Mouse (Mus musculus): Measurements from ENCODE around the gene Cacna2d3. TPM values are rescaled to one million over a fixed set of nuclear protein-coding genes. Genes with fewer than 3 reads are reported as not detected.
A peak's percentile ranks its signal among the peaks of the same experiment; 100 is the strongest.

Gene Cacna2d3
- polyA plus RNA-seq, 1 experiment from 2014 or later, result 37.8 TPM

DNA sequence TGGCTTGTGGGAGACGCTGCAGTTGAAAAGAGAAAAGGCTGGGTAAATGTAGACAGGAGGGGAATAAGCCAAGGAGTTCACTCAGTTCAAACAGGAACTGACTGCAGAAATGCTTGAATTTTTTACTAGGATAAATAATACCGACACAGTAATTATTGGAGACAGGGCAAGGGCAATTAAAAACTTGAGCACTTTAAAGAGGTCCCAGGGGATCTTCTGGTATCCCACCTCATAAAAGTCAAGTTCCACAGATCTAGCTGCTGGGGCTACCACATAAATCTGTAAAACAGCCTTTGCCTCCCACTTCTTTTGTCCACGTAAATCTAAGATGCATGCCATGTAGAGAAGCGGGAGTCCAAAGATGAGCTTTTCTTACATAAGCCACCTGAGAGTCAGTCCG, 109.2 kb downstream of the Cacna2d3 start:
- no peak overlapping the region for H3K4me2 ChIP-seq
- no peak overlapping the region for H3K9ac ChIP-seq
- WGBS, result 70% methylated on average over 5 of the region's 5 CpGs
- H3K27me3 ChIP-seq, result no peaks in the 10 kb centered on the region
- H3K9me3 ChIP-seq, result no peaks in the 10 kb centered on the region
- ATAC-seq (ENCODE audit: low read depth), result no peak
- H3K4me1 ChIP-seq (replicated peaks), result 0 out of 2 replicates have a peak, but pooled peaks cover 7% of the 10 kb centered on the region
- H3K36me3 ChIP-seq, result no peaks in the 10 kb centered on the region
- no peak overlapping the region for H3K4me3 ChIP-seq
- H3K27ac ChIP-seq (replicated peaks), result no peak overlapping the region

DNA sequence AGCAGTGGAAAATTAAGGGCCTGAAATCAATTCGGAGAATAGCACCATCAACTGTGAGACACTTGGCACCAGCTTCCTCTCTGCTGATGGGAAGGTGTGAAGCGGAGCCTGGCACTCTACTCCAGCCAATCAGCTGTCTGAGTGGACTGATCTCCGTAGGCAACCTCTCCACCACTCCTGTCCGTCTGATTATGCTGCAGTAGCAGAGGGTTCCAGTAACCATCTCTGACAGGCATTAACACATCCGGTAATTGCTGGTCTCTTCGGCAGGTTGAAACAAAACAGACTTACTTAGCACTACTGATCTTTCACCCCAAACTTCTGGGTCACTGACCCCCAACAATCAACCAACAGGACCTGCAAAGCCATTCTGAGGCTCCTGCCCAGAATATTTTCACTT, 112.9 kb downstream of the Cacna2d3 start:
- 70% methylated on average over 6 of the region's 6 CpGs for WGBS
- no peak overlapping the region for H3K27ac ChIP-seq (replicated peaks)
- no peaks in the 10 kb centered on the region for H3K27me3 ChIP-seq
- H3K4me3 ChIP-seq, result no peak overlapping the region
- ATAC-seq (ENCODE audit: low read depth), result no peak
- 0 out of 2 replicates have a peak, but pooled peaks cover 7% of the 10 kb centered on the region for H3K4me1 ChIP-seq (replicated peaks)
- no peaks in the 10 kb centered on the region for H3K9me3 ChIP-seq
- no peak overlapping the region for H3K4me2 ChIP-seq
- no peak overlapping the region for H3K9ac ChIP-seq
- H3K36me3 ChIP-seq, result no peaks in the 10 kb centered on the region

DNA sequence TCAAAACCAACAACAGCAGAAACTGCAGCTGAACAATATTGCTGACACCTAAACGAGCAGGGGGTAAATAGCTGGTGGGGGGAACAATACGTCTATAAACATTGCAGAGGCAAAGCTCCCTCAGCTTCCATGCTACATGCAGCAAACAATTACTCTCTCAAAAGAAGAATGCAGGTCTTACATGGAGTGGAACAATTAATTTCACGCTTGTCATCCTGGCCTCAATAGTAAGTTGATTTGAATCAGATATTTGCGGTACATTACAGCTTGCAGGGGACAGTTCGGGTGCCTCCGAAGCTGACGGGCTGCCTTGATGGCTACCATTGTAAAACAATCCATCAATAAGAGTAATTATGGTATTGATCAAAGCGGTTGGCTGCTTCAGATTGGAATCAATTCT, 122.2 kb downstream of the Cacna2d3 start:
- WGBS, result 21% methylated on average over 8 of the region's 8 CpGs
- no peak overlapping the region for H3K9ac ChIP-seq
- no peak overlapping the region for H3K4me3 ChIP-seq
- peaks cover 17% of the 10 kb centered on the region; the same call in 1 of the 2 replicates for H3K27me3 ChIP-seq
- H3K4me2 ChIP-seq, result no peak overlapping the region
- H3K27ac ChIP-seq (replicated peaks), result no peak overlapping the region
- H3K4me1 ChIP-seq (replicated peaks), result no peaks in the 10 kb centered on the region
- ATAC-seq (ENCODE audit: low read depth), result no peak
- 0 out of 2 replicates have a peak, but pooled peaks cover 5% of the 10 kb centered on the region for H3K9me3 ChIP-seq
- no peaks in the 10 kb centered on the region for H3K36me3 ChIP-seq

DNA sequence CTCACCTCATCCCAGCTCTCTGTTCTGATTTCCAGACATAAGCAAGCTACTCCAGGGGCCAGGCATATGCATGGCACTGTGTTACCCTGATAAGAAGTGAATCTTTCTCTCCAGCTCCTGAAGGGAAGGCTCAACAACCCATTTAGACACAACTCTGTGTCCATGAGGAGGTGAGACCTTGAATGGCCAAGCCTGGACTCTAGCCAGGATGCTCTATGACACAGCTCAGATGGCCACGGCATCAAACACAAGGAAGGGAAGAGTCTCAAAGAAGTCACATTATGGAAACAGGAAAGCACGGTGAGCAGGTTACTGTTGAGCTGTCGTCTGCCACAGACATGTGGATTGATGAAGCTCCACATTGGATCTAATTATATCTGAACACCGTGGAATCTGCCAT, 128.8 kb downstream of the Cacna2d3 start:
- H3K27me3 ChIP-seq, result 0 out of 2 replicates have a peak, but pooled peaks cover 7% of the 10 kb centered on the region
- ATAC-seq (ENCODE audit: low read depth), result no peak
- H3K9ac ChIP-seq, result no peak overlapping the region
- no peak overlapping the region for H3K27ac ChIP-seq (replicated peaks)
- no peaks in the 10 kb centered on the region for H3K9me3 ChIP-seq
- WGBS, result 83% methylated on average over 4 of the region's 4 CpGs
- no peak overlapping the region for H3K4me3 ChIP-seq
- H3K4me2 ChIP-seq, result no peak overlapping the region
- 0 out of 2 replicates have a peak, but pooled peaks cover 13% of the 10 kb centered on the region for H3K4me1 ChIP-seq (replicated peaks)
- H3K36me3 ChIP-seq, result no peaks in the 10 kb centered on the region

DNA sequence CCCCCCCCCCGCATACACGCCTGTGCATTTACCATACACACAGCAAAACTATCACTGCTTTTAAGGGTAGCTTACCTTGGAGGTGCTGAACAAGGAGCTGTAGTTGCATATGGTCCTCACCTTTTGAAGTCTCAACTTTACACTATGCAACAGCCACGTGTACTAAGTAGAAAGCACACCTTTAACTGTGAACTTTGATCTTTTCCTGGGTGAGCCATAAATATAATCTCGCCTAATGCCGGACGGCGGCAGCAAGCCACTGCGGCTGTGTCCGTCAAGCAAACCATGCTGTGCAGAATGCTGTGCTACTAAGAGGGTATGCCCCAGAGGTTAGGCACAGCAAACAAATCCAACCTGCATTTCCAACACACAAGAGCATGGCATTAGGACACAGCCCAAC, 132.0 kb downstream of the Cacna2d3 start:
- H3K27ac ChIP-seq (replicated peaks), result no peak overlapping the region
- H3K9ac ChIP-seq, result no peak overlapping the region
- H3K9me3 ChIP-seq, result no peaks in the 10 kb centered on the region
- H3K36me3 ChIP-seq, result no peaks in the 10 kb centered on the region
- WGBS, result 81% methylated on average over 9 of the region's 9 CpGs
- ATAC-seq (ENCODE audit: low read depth), result no peak
- H3K4me3 ChIP-seq, result no peak overlapping the region
- H3K4me2 ChIP-seq, result no peak overlapping the region
- H3K4me1 ChIP-seq (replicated peaks), result 0 out of 2 replicates have a peak, but pooled peaks cover 13% of the 10 kb centered on the region
- H3K27me3 ChIP-seq, result 0 out of 2 replicates have a peak, but pooled peaks cover 3% of the 10 kb centered on the region

DNA sequence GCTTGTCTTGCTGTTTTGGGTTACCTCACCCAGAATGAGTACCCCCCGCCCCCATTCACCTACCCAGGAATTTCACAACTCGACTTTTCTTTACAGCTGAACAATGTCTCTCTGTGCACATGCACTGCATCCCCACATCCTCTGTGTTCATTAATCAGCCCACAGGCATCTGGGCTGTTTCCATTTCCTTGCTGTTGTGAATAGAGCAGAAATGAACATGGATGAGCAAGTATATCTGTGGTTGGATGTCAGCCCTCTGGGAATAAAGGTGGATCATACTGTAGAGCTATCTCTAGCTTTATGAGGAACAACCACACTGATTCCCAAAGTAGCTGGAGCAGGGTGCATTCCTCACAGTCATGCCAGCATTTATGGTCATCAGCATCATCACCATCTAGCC, 139.7 kb downstream of the Cacna2d3 start:
- no peak for ATAC-seq (ENCODE audit: low read depth)
- no peaks in the 10 kb centered on the region for H3K9me3 ChIP-seq
- H3K27ac ChIP-seq (replicated peaks), result no peak overlapping the region
- 69% methylated on average over 2 of the region's 2 CpGs for WGBS
- H3K27me3 ChIP-seq, result no peaks in the 10 kb centered on the region
- no peaks in the 10 kb centered on the region for H3K36me3 ChIP-seq
- H3K9ac ChIP-seq, result no peak overlapping the region
- H3K4me3 ChIP-seq, result no peak overlapping the region
- H3K4me1 ChIP-seq (replicated peaks), result no peaks in the 10 kb centered on the region
- H3K4me2 ChIP-seq, result no peak overlapping the region

DNA sequence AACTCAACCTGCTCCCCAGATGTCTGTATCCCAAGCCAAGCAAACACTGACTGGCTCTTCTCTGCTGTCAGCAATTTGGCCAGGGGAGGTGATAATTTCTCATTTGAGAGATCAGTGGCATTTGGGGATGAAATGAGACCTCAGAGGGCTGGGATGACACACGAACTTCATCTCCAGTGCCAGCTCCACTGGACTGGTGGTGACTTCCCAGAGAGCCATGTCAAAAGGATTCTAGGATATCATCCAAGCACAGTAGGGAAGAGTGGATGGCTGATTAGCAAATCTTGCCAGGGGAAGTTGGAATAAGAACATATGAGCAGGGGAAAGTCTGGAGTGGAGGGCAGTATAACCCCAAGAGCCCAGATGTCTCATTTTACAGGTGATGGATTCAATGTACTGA, 143.9 kb downstream of the Cacna2d3 start:
- H3K9me3 ChIP-seq, result no peaks in the 10 kb centered on the region

DNA sequence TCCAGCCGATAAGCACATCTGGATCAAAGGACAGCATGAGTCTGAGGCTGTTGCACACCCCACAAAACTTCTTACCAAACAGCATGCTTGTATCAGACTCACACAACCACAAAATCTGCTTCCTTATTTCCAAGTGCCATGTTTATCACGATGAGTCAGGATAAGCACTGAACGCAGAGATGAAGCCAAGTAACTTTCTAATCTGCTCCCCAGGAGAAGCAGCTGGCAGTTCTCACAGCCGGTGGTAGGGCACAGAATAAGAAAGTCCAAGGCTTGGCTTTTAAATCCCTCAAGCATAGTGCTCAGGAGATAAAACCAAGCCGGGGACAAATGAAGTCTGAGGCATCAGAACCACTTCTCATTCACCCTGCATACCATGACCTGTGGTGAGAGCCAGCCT, 146.1 kb downstream of the Cacna2d3 start:
- Histone ChIP-seq H3K4me2 (no peak overlapping the region), H3K4me3 (no peak overlapping the region), H3K4me1 (replicated peaks) (no peaks in the 10 kb centered on the region), H3K9ac (no peak overlapping the region), H3K27me3 (no peaks in the 10 kb centered on the region), H3K9me3 (no peaks in the 10 kb centered on the region), H3K27ac (replicated peaks) (no peak overlapping the region), H3K36me3 (no peaks in the 10 kb centered on the region)
- 79% methylated on average over 5 of the region's 5 CpGs for WGBS
- ATAC-seq (ENCODE audit: low read depth), result no peak

More for the DNA sequence above, 143.9 kb downstream of the Cacna2d3 start:
- no peak for ATAC-seq (ENCODE audit: low read depth)
- Histone ChIP-seq H3K36me3 (no peaks in the 10 kb centered on the region), H3K27me3 (no peaks in the 10 kb centered on the region), H3K4me3 (no peak overlapping the region), H3K9ac (no peak overlapping the region), H3K4me2 (no peak overlapping the region), H3K27ac (replicated peaks) (no peak overlapping the region), H3K4me1 (replicated peaks) (no peaks in the 10 kb centered on the region)
- 87% methylated on average over 1 of the region's 1 CpGs for WGBS

DNA sequence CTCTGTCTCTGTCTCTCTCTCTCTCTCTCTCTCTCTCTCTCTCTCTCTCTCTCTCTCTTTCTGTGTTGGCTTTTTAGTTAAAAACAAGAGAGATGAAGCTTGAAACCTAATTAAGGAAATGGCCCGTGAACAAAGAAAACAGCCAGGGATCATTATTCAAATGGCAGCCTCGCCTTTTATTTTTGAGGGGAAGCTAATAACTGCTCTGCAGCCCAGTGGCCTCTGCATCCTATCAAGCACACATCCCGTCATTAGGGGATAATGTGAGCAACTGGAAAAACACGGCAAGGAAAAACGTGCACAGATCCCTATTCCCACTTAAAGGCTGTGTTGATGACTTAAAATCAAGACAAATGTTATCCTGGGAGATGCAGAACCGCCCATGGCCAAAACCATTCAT, 159.0 kb downstream of the Cacna2d3 start:
- Histone ChIP-seq H3K36me3 (no peaks in the 10 kb centered on the region), H3K4me2 (peak overlapping the region; percentile 21), H3K9me3 (no peaks in the 10 kb centered on the region), H3K4me3 (no peak overlapping the region), H3K27ac (replicated peaks) (peak overlapping the region; percentile 76), H3K27me3 (no peaks in the 10 kb centered on the region), H3K9ac (no peak overlapping the region), H3K4me1 (replicated peaks) (peaks cover 49% of the 10 kb centered on the region)
- WGBS, result 5% methylated on average over 6 of the region's 6 CpGs
- 0 out of 2 replicates have a peak, but pooled peaks have one; percentile 55 for ATAC-seq (ENCODE audit: low read depth)

DNA sequence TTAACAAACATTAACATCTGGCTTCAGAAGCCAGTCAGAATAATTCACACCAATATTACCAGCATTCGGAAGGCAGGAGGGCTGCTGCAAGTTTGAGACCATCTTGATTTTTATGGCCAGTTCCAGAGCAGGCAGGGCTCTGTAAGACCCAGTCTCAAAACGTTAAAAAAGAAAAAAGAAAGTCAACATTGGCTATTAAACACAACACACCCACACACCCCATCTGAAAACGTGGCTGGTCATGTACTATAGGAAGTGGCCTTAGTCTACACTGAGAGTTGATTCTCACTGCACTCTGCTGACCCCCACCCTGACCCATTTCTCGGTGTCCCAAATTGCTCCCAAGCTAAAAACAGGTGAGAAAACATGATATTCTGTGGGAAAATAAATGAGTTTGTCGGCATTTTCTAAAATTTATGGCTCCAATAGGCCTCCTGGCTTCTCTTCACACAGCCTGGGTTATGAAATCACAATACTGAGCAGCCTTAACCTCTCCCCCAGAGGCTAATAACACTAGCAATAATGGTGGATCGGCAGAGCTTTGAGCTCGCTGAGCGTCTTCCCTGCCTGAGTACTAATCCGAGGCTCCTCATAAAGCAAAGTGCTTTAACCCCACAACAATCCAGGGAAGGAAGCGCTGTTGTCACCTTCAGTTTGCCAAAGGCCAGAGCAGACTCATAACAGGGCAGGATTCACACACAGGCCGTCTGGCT, 160.4 kb downstream of the Cacna2d3 start:
- Histone ChIP-seq H3K4me3 (no peak overlapping the region), H3K9me3 (no peaks in the 10 kb centered on the region), H3K4me2 (no peak overlapping the region), H3K36me3 (no peaks in the 10 kb centered on the region), H3K9ac (no peak overlapping the region), H3K27ac (replicated peaks) (peak overlapping the region; percentile 75), H3K27me3 (no peaks in the 10 kb centered on the region), H3K4me1 (replicated peaks) (peaks cover 37% of the 10 kb centered on the region)
- WGBS, result 31% methylated on average over 11 of the region's 11 CpGs
- peak; percentile 83; the same call in 1 of the 2 replicates for ATAC-seq (ENCODE audit: low read depth)

DNA sequence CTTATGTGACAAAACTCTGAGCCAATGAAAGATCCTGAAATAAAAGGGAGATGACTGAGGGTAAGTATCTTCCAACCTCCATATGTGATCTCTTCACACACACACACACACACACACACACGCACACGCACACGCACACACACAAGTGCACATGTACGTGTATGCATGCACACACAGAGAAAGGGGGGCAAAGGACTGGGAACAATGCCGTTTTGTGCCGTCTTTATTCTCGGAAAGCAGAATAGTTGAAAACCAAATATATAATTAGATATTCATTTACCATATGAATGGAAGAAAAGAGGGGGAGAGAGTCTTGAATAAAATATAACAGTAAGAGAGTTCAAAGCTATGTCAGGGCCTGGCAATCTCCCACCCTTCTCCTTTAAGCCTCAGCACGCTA, 163.2 kb downstream of the Cacna2d3 start:
- H3K4me3 ChIP-seq, result no peak overlapping the region
- no peaks in the 10 kb centered on the region for H3K27me3 ChIP-seq
- H3K9ac ChIP-seq, result no peak overlapping the region
- WGBS, result 89% methylated on average over 8 of the region's 8 CpGs
- peaks cover 34% of the 10 kb centered on the region for H3K4me1 ChIP-seq (replicated peaks)
- H3K27ac ChIP-seq (replicated peaks), result no peak overlapping the region
- H3K36me3 ChIP-seq, result no peaks in the 10 kb centered on the region
- no peak for ATAC-seq (ENCODE audit: low read depth)
- no peak overlapping the region for H3K4me2 ChIP-seq
- H3K9me3 ChIP-seq, result no peaks in the 10 kb centered on the region

DNA sequence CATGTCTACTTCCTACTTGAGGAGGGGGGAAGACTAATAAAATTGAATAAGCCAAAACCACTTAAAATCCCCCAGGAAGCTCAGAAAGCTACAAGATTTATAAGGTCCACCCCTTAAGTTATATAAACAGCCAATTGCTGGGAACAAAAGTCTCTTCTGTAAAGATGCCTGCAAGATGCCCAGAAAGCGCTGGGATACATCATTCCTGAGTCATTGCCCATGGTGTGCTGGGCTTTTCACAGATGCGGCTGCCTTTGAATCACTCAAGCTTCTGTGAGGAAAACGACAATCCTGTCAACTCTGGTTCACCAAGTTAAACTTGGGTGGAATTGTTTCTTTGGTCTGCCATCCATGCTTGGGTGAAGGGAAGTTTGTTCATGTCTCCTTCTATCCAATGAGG, 165.5 kb downstream of the Cacna2d3 start:
- no peaks in the 10 kb centered on the region for H3K27me3 ChIP-seq
- no peak overlapping the region for H3K27ac ChIP-seq (replicated peaks)
- no peak overlapping the region for H3K4me3 ChIP-seq
- WGBS, result 84% methylated on average over 3 of the region's 3 CpGs
- H3K4me1 ChIP-seq (replicated peaks), result peaks cover 13% of the 10 kb centered on the region
- H3K9me3 ChIP-seq, result no peaks in the 10 kb centered on the region
- H3K36me3 ChIP-seq, result no peaks in the 10 kb centered on the region
- no peak for ATAC-seq (ENCODE audit: low read depth)
- H3K4me2 ChIP-seq, result no peak overlapping the region
- H3K9ac ChIP-seq, result no peak overlapping the region

DNA sequence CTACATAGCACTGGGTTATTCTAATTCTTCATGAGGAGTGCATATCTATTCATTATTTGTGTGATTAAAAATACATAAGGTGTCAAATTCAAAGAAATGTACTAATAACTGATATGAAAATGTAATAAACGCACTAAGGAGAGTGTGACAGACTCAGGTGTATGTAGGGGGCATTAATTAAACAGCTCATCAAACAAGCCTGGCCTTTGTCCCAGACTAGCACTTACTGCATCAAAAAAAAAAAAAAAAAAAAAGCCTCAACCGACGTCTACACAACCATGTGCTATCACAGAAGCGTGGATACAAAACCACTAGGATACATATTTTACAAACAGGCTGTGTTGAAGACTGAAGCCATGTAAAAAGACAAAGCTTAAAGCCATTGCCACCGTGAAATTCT, 169.2 kb downstream of the Cacna2d3 start:
- Histone ChIP-seq H3K4me1 (replicated peaks) (no peaks in the 10 kb centered on the region), H3K9ac (no peak overlapping the region), H3K27me3 (no peaks in the 10 kb centered on the region), H3K36me3 (no peaks in the 10 kb centered on the region), H3K9me3 (no peaks in the 10 kb centered on the region), H3K27ac (replicated peaks) (no peak overlapping the region), H3K4me3 (no peak overlapping the region), H3K4me2 (no peak overlapping the region)
- WGBS, result 51% methylated on average over 5 of the region's 5 CpGs
- no peak for ATAC-seq (ENCODE audit: low read depth)
